Mouse (Mus musculus) liver, embryonic 11.5 days (tissue): Measurements from ENCODE around the gene Zfp563. TPM values are rescaled to one million over a fixed set of nuclear protein-coding genes. Genes with fewer than 3 reads are reported as not detected.

Experiments
- ATAC-seq: fragments of 200-750 bp; cut with Nextera tagmentation; replicated peaks from 2 replicates; pipeline ENCODE4 v1.8.0; 2017; ENCODE audit warnings: moderate number of reproducible peaks, mild to moderate bottlenecking, moderate TSS enrichment, moderate library complexity; ENCODE audit not compliant: low FRiP score
- DNase-seq: peaks from one replicate; pipeline ENCODE4 v3.0.0-alpha.2; 2017; ENCODE audit warnings: low spot score
- H3K27ac ChIP-seq: fragments of 300-500 bp; sonication (generic); 2 replicates; pipeline ENCODE4 v1.5.1; 2014; ENCODE audit warnings: mild to moderate bottlenecking, low read depth, low read length, control low read depth
- H3K27me3 ChIP-seq: fragments of 300-500 bp; sonication (generic); replicated peaks from 2 replicates; pipeline ENCODE4 v1.6.1; 2014; ENCODE audit warnings: low read length, mixed read lengths; ENCODE audit not compliant: control insufficient read depth, insufficient read depth
- H3K36me3 ChIP-seq: fragments of 300-500 bp; sonication (generic); 2 replicates; pipeline ENCODE4 v1.6.1; 2014; ENCODE audit warnings: mild to moderate bottlenecking, low read length, moderate library complexity, mixed read lengths; ENCODE audit not compliant: control insufficient read depth, insufficient read depth
- H3K4me1 ChIP-seq: fragments of 300-500 bp; sonication (generic); replicated peaks from 2 replicates; pipeline ENCODE4 v1.6.1; 2014; ENCODE audit warnings: low read length, mixed read lengths; ENCODE audit not compliant: control insufficient read depth, insufficient read depth
- H3K4me2 ChIP-seq: fragments of 300-500 bp; sonication (generic); 2 replicates; pipeline ENCODE4 v1.6.1; 2014; ENCODE audit warnings: mild to moderate bottlenecking, control low read depth, moderate library complexity
- H3K4me3 ChIP-seq: fragments of 300-500 bp; sonication (generic); 2 replicates; pipeline ENCODE4 v1.5.1; 2014; ENCODE audit warnings: low read depth, low read length, control low read depth
- H3K9ac ChIP-seq: fragments of 300-500 bp; sonication (generic); 2 replicates; pipeline ENCODE4 v1.6.1; 2014; ENCODE audit warnings: low read depth, low read length, control low read depth
- H3K9me3 ChIP-seq: fragments of 300-500 bp; sonication (generic); 2 replicates; pipeline ENCODE4 v1.6.1; 2016; ENCODE audit warnings: low read length, inconsistent platforms, mixed read lengths; ENCODE audit not compliant: control insufficient read depth
- WGBS: fragments of 180-500 bp; shearing (Covaris S2); extraction: QIAGEN DNeasy Blood & Tissue Kit; methylation state at CpG from one replicate; pipeline ENCODE4 v1.1.7; 2014; 5-methylcytosine and 5-hydroxymethylcytosine counted together
- polyA plus RNA-seq: library from polyadenylated mRNA; unstranded; fragments of >200 nt; fragmentation: Nextera tagmentation; extraction: Ambion mirVana; gene quantifications from 2 replicates; pipeline ENCODE4 v1.2.1, GENCODE M21; 2014

Zfp563 gene
- 2.8 and 3.1 TPM in 2 replicates for polyA plus RNA-seq

GRCm38 (mm10) chr17:33089220-33089949 is at the start of gene Zfp563:
TSS of gene Zfp563 (plus strand) at chr17:33089310.
- 4% methylated on average over 34 of the region's 34 CpGs for WGBS
- Histone ChIP-seq H3K4me2 (peak within 1 kb of the TSS; percentile 56), H3K27me3 (no peaks in the 10 kb centered on the region), H3K27ac (peak within 1 kb of the TSS; percentile 72), H3K36me3 (no peaks in the 10 kb centered on the region), H3K4me1 (peaks cover 4% of the 10 kb centered on the region; the same call in 1 of the 2 replicates), H3K4me3 (peak within 1 kb of the TSS; percentile 60), H3K9me3 (no peaks in the 10 kb centered on the region), H3K9ac (peak within 1 kb of the TSS; percentile 61)
- peak; percentile 86 for DNase-seq
- ATAC-seq, result peak; percentile 86

- ATAC-seq, result no peak
- 0% methylated on average over 1 of the region's 1 CpGs for WGBS
- no peak overlapping the region for H3K9ac ChIP-seq
These were observed 30.3 kb upstream of the Zfp563 start for GRCm38 (mm10) chr17:33058791-33059190.

GRCm38 (mm10) chr17:33063001-33063400 is 26.1 kb upstream of the Zfp563 start:
- Histone ChIP-seq H3K36me3 (no peaks in the 10 kb centered on the region), H3K9ac (no peak overlapping the region), H3K4me2 (no peak overlapping the region), H3K27me3 (no peaks in the 10 kb centered on the region), H3K27ac (no peak overlapping the region), H3K9me3 (no peaks in the 10 kb centered on the region), H3K4me3 (no peak overlapping the region), H3K4me1 (no peaks in the 10 kb centered on the region)
- 0% methylated on average over 1 of the region's 1 CpGs for WGBS
- no peak for ATAC-seq
- DNase-seq, result no peak

More at GRCm38 (mm10) chr17:33058791-33059190, 30.3 kb upstream of the Zfp563 start:
- H3K27ac ChIP-seq, result no peak overlapping the region
- no peak overlapping the region for H3K4me3 ChIP-seq
- no peaks in the 10 kb centered on the region for H3K4me1 ChIP-seq
- H3K27me3 ChIP-seq, result no peaks in the 10 kb centered on the region
- no peaks in the 10 kb centered on the region for H3K9me3 ChIP-seq
- no peak overlapping the region for H3K4me2 ChIP-seq
- H3K36me3 ChIP-seq, result no peaks in the 10 kb centered on the region
- no peak for DNase-seq

- Histone ChIP-seq H3K36me3 (no peaks in the 10 kb centered on the region), H3K9me3 (no peaks in the 10 kb centered on the region), H3K27me3 (no peaks in the 10 kb centered on the region), H3K4me1 (no peaks in the 10 kb centered on the region), H3K4me2 (no peak within 1 kb of the TSS), H3K27ac (no peak within 1 kb of the TSS), H3K4me3 (no peak within 1 kb of the TSS), H3K9ac (no peak within 1 kb of the TSS)
- no peak for DNase-seq
- 46% methylated on average over 1 of the region's 1 CpGs for WGBS
- no peak for ATAC-seq
These were observed 21.2 kb upstream of the Zfp563 start, which contains the start of gene 4921501E09Rik for GRCm38 (mm10) chr17:33067958-33068357. TSS of gene 4921501E09Rik (minus strand) at chr17:33068058.

- Histone ChIP-seq H3K4me1 (peaks cover 4% of the 10 kb centered on the region; the same call in 1 of the 2 replicates), H3K4me2 (no peak overlapping the region), H3K9me3 (no peaks in the 10 kb centered on the region), H3K9ac (no peak overlapping the region), H3K36me3 (no peaks in the 10 kb centered on the region), H3K27me3 (no peaks in the 10 kb centered on the region), H3K27ac (no peak overlapping the region), H3K4me3 (no peak overlapping the region)
- DNase-seq (no peak), ATAC-seq (no peak)
- WGBS, result 86% methylated on average over 1 of the region's 1 CpGs
These were observed 2.5 kb downstream of the Zfp563 start for GRCm38 (mm10) chr17:33091630-33092029.

- H3K9me3 ChIP-seq, result no peaks in the 10 kb centered on the region
- 3% methylated on average over 31 of the region's 31 CpGs for WGBS
- peak overlapping the region; percentile 83 for H3K4me2 ChIP-seq
- DNase-seq (peak; percentile 76), ATAC-seq (peak; percentile 69)
- peak overlapping the region; percentile 81 for H3K9ac ChIP-seq
- peak overlapping the region; percentile 77 for H3K27ac ChIP-seq
- no peaks in the 10 kb centered on the region for H3K27me3 ChIP-seq
- peaks cover 4% of the 10 kb centered on the region; the same call in 1 of the 2 replicates for H3K4me1 ChIP-seq
- H3K4me3 ChIP-seq, result peak overlapping the region; percentile 78
- no peaks in the 10 kb centered on the region for H3K36me3 ChIP-seq
These were observed 3.5 kb downstream of the Zfp563 start for GRCm38 (mm10) chr17:33092391-33093193.

GRCm38 (mm10) chr17:33097396-33097795 is 8.3 kb downstream of the Zfp563 start:
- Histone ChIP-seq H3K27ac (no peak overlapping the region), H3K9ac (no peak overlapping the region), H3K9me3 (no peaks in the 10 kb centered on the region), H3K36me3 (no peaks in the 10 kb centered on the region), H3K4me3 (no peak overlapping the region), H3K4me2 (no peak overlapping the region), H3K27me3 (no peaks in the 10 kb centered on the region), H3K4me1 (peaks cover 4% of the 10 kb centered on the region; the same call in 1 of the 2 replicates)
- no peak for ATAC-seq
- no peak for DNase-seq
- 87% methylated on average over 2 of the region's 2 CpGs for WGBS

GRCm38 (mm10) chr17:33124546-33124945 is 35.4 kb downstream of the Zfp563 start:
- H3K4me3 ChIP-seq, result no peak overlapping the region

More at GRCm38 (mm10) chr17:33124546-33124945, 35.4 kb downstream of the Zfp563 start:
- H3K36me3 ChIP-seq, result no peaks in the 10 kb centered on the region
- no peak overlapping the region for H3K27ac ChIP-seq
- no peak overlapping the region for H3K4me2 ChIP-seq
- no peak overlapping the region for H3K9ac ChIP-seq
- no peaks in the 10 kb centered on the region for H3K27me3 ChIP-seq
- ATAC-seq, result no peak
- DNase-seq, result no peak
- H3K4me1 ChIP-seq, result no peaks in the 10 kb centered on the region
- H3K9me3 ChIP-seq, result no peaks in the 10 kb centered on the region
